Comparison of ENCODE assay signal across 24 mouse cellular contexts in genomic region chr9:8454557-8454956, GRCm38 (mm10).
A peak's percentile ranks its signal among the peaks of the same experiment; 100 is the strongest.
DNase-seq lines count a peak whose midpoint lies in the region; ATAC-seq and TF ChIP-seq lines count a peak whose summit lies in the region.
"Had no signal": no experiment of that assay in that cellular context is flagged by ENCODE, and none has a peak within 500 bp of the region (broad histone marks: within the 10 kb centered on the region; RNA-seq: fewer than 3 reads in every experiment).

No protein-coding gene starts in this region.

- TF ChIP-seq POLR2A in brain, embryonic 14.5 days (IDR thresholded peaks at IDR 0.05; ENCODE audit: borderline replicate concordance, extremely low read depth, insufficient read depth, insufficient read length, poor library complexity, severe bottlenecking): no peak

- DNase-seq in adrenal gland, postnatal 10 days: peak; percentile 46
- no peak for DNase-seq in adrenal gland, adult (ENCODE audit: inconsistent age in 2 of 2, low spot score in 1 of 2)
- DNase-seq in hindbrain, embryonic 14.5 days (ENCODE audit: low spot score): no peak
- DNase-seq in kidney, postnatal 4 days: peak; percentile 10 to 25
- no peak for DNase-seq in kidney, adult 11 months
- peak; percentile 8 for DNase-seq in brain, embryonic 14.5 days (ENCODE audit: low read depth)
- no peak for DNase-seq in lung, postnatal 10 days
- DNase-seq: cerebellum, adult 11 months; layer of hippocampus, adult 9-11 months; lung, adult 18-20 months; right cerebral cortex, postnatal 25 days; thymus, adult 18-20 months; thymus, postnatal 4 days had no signal

- 0 out of 2 replicates have a peak, but pooled peaks cover 2% of the 10 kb centered on the region for H3K4me1 ChIP-seq in hindbrain, embryonic 14.5 days (replicated peaks; ENCODE audit: control insufficient read depth, insufficient read depth, low read length)
- no peaks in the 10 kb centered on the region for H3K4me1 ChIP-seq in hindbrain, embryonic 12.5 days
- H3K4me1 ChIP-seq: embryonic facial prominence, embryonic 10.5 days; heart, embryonic 10.5 days; neural tube, embryonic 13.5 days; stomach, embryonic 15.5 days had no signal

- no peak overlapping the region for H3K4me3 ChIP-seq in hindbrain, embryonic 14.5 days (replicated peaks; ENCODE audit: low read length)
- H3K4me3 ChIP-seq in hindbrain, embryonic 12.5 days: no peak overlapping the region
- H3K4me3 ChIP-seq: embryonic facial prominence, embryonic 10.5 days; heart, embryonic 10.5 days; megakaryocyte, embryonic 14.5 days; neural tube, embryonic 13.5 days; stomach, embryonic 15.5 days had no signal

- H3K9ac ChIP-seq in hindbrain, embryonic 14.5 days: no peak overlapping the region
- no peak overlapping the region for H3K9ac ChIP-seq in hindbrain, embryonic 12.5 days
- H3K9ac ChIP-seq: neural tube, embryonic 13.5 days; stomach, embryonic 15.5 days had no signal

- H3K27me3 ChIP-seq in hindbrain, embryonic 14.5 days (ENCODE audit: control insufficient read depth, insufficient read depth, low read length): no peaks in the 10 kb centered on the region
- H3K27me3 ChIP-seq in hindbrain, embryonic 12.5 days: no peaks in the 10 kb centered on the region
- H3K27me3 ChIP-seq: megakaryocyte, embryonic 14.5 days; neural tube, embryonic 13.5 days; stomach, embryonic 15.5 days had no signal

- H3K9me3 ChIP-seq in hindbrain, embryonic 14.5 days (ENCODE audit: control insufficient read depth, low read length): no peaks in the 10 kb centered on the region
- no peaks in the 10 kb centered on the region for H3K9me3 ChIP-seq in hindbrain, embryonic 12.5 days (replicated peaks)
- H3K9me3 ChIP-seq: embryonic facial prominence, embryonic 10.5 days; G1E; heart, embryonic 10.5 days; neural tube, embryonic 13.5 days; stomach, embryonic 15.5 days had no signal

- H3K4me2 ChIP-seq in hindbrain, embryonic 14.5 days (replicated peaks): no peak overlapping the region
- H3K4me2 ChIP-seq in hindbrain, embryonic 12.5 days (replicated peaks): no peak overlapping the region
- H3K4me2 ChIP-seq: liver, embryonic 11.5 days; neural tube, embryonic 13.5 days; stomach, embryonic 15.5 days had no signal

- H3K36me3 ChIP-seq in hindbrain, embryonic 14.5 days (replicated peaks; ENCODE audit: control insufficient read depth, insufficient read depth): no peaks in the 10 kb centered on the region
- H3K36me3 ChIP-seq in hindbrain, embryonic 12.5 days: no peaks in the 10 kb centered on the region
- H3K36me3 ChIP-seq: embryonic facial prominence, embryonic 10.5 days; G1E; heart, embryonic 10.5 days; neural tube, embryonic 13.5 days; stomach, embryonic 15.5 days had no signal

- no peak overlapping the region for H3K27ac ChIP-seq in hindbrain, embryonic 14.5 days
- H3K27ac ChIP-seq in hindbrain, embryonic 12.5 days: no peak overlapping the region
- H3K27ac ChIP-seq: embryonic facial prominence, embryonic 10.5 days; heart, embryonic 10.5 days; hindbrain, postnatal 0 days; neural tube, embryonic 13.5 days; stomach, embryonic 15.5 days had no signal

- no peak for TF ChIP-seq CTCF in brain, embryonic 14.5 days (IDR thresholded peaks at IDR 0.05; ENCODE audit: borderline replicate concordance, extremely low read depth, insufficient read depth, insufficient read length)

- ATAC-seq in hindbrain, embryonic 14.5 days (ENCODE audit: low FRiP score): 0 out of 2 replicates have a peak, but pooled peaks have one; percentile 51
- ATAC-seq in hindbrain, embryonic 12.5 days (ENCODE audit: low FRiP score): no peak
- ATAC-seq: activated CD4-positive, CD25-positive, alpha-beta regulatory T cell, adult 4 months; hindbrain, postnatal 0 days; intestine, postnatal 0 days had no signal

Comparison
In these comparisons a context has a peak if more than half of its experiments do, and no peak if none do; other contexts are left out.
1. DNase-seq: peak in adrenal gland, postnatal 10 days (single experiment), kidney, postnatal 4 days (2 of 2) and brain, embryonic 14.5 days (single experiment); none in adrenal gland, adult (0 of 2), hindbrain, embryonic 14.5 days (single experiment), kidney, adult 11 months (single experiment) and lung, postnatal 10 days (single experiment).